Mouse (Mus musculus): ENCODE measurements at regions not wholly inside any gene's neighbourhood (a gene's known extent, or its start where the extent isn't known, plus 50 kb on each side); places are given as distances from the start of the nearest gene placed in this dataset.

DNA sequence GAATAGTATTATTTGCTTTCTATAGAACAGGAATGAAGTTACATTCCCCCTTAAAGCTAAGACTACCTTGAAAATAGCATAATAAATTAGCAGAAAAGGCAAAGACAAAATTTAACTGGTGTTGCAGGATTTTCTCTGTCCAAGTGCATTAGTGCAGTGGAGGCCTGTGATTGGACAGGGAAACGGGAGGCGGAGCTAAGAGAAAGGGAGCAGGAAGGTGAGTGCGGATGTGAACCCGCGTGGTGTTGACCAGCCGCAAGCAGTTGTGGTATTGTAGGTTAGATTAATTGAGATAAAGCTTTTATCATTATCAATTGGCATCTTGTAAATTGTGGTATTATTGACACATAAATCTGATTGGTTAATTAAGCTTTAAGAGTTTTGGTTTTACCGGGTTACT, 55.8 kb upstream of the 4930432M17Rik start:
- TF ChIP-seq GATA1 (IDR thresholded peaks at IDR 0.05; ENCODE audit: borderline replicate concordance, low read length) (no peak), FLI1 (IDR thresholded peaks at IDR 0.05; ENCODE audit: low read length) (no peak)

Data from megakaryocyte, embryonic 14.5 days (primary cell).